Mouse (Mus musculus) adipocyte (in vitro differentiated cells): Measurements from ENCODE around the gene Fitm1.

Experiments used
- DNase-seq: peaks from one replicate; pipeline ENCODE4 v3.0.0-alpha.2; 2016; ENCODE audit warnings: low spot score

The Fitm1 gene

DNA sequence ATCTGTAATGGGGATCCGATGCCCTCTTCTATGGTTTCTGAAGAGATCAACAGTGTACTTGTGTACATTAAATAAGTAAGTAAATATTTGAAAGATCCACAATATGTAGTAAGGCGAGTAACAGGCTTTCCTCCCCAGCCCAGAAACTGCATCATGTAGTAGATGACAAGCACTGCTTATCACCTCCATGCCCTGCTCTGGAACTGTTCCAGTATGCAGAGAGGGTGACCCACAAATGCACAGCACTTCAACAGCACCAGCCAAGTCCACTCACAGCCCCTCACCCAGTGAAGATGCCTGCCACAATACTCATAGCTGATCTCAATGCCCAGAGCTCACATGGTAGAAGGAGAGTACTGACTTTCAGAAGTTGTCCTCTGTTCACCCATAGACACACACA is 4.8 kb upstream of the Fitm1 start:
- no peak for DNase-seq

GRCm38 (mm10) chr14:55571760-55572159 is 3.7 kb upstream of the Fitm1 start:
- DNase-seq = no peak

GRCm38 (mm10) chr14:55575711-55576110 is 294 bp downstream of the Fitm1 start:
- no peak for DNase-seq

- no peak for DNase-seq
Observed at GRCm38 (mm10) chr14:55576376-55576775, 959 bp downstream of the Fitm1 start.

DNA sequence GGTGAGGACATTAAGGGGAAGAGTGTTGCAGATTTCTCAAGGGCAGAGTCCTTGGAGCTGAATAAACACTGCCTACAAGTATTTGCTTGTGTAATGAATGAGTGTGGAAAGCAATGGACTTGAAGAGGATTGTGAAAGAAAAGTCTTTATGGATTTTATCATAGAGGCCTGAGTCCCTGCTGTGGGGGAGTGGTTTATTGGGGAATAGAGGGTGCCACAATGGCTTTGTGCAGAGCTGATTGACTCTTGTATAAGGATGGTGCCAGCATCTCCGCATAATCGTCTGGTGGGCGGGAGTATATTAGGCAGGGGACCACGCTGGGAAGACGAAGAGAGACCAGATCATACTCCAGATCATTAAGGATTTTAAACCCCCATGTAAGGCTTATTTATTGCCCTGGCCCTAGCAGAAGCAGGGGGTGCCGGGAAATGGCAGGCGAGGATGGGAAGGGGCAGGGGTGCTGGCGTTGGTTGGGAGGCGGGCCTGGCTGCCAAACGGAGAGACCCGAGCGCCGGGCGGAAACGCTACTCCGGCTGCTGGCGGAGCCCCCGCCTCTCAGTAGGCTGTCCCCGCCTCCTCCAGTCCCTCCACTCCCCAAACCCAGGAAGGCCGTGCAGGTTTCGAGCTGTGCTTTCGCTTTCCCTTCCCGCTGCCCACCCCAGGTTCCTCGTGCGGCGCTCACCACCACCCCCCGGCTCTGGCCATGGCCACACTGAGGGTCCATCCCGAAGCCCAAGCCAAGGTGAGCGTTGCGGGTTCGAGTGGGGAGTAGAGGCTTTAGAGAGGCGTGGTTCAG is 2.7 kb downstream of the Fitm1 start, which contains the start of gene Psme1:
Gene Psme1, plus strand, starts transcription at position 253 of the 797 bp plus-strand sequence.
- DNase-seq = peak; percentile 65

GRCm38 (mm10) chr14:55578668-55579269 is 3.4 kb downstream of the Fitm1 start:
- DNase-seq = peak; percentile 49

DNA sequence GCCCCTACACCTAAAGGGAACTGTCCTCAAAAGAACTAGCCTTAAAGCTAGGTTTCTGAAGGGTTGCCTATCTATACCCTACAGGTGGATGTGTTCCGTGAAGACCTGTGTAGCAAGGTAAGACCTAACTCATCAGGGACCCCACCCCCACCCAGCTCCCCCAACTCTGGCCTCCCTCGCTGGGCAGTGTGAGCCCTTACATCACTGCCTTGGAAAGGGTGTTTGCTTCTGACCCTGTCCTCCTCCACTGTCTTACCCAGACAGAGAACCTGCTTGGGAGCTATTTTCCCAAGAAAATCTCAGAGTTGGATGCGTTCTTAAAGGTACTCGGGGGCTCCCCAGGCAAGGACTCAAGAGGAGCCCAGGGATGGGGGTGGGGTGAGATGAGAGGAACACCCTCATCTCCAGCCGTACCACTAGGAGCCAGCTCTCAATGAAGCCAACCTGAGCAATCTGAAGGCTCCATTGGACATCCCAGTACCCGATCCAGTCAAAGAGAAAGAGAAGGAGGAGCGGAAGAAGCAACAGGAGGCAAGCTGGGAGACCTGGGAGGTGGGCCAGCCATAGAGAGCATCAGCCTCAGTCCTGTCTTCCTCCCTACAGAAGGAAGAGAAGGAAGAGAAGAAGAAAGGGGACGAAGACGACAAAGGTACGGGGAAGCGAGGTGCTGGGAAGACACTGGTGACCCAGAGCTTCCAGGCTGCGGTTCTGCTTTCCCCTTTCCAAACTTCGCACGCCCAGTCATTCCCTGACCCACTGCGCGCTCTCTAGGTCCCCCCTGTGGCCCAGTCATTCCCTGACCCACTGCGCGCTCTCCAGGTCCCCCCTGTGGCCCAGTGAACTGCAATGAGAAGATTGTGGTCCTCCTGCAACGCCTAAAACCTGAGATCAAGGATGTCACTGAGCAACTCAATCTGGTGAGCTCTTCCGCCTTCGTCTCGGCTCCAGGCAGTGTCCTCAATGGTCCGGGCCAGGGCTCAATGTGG is 4.4 kb downstream of the Fitm1 start:
- no peak for DNase-seq

GRCm38 (mm10) chr14:55580731-55581130 is 5.3 kb downstream of the Fitm1 start:
- DNase-seq = no peak

DNA sequence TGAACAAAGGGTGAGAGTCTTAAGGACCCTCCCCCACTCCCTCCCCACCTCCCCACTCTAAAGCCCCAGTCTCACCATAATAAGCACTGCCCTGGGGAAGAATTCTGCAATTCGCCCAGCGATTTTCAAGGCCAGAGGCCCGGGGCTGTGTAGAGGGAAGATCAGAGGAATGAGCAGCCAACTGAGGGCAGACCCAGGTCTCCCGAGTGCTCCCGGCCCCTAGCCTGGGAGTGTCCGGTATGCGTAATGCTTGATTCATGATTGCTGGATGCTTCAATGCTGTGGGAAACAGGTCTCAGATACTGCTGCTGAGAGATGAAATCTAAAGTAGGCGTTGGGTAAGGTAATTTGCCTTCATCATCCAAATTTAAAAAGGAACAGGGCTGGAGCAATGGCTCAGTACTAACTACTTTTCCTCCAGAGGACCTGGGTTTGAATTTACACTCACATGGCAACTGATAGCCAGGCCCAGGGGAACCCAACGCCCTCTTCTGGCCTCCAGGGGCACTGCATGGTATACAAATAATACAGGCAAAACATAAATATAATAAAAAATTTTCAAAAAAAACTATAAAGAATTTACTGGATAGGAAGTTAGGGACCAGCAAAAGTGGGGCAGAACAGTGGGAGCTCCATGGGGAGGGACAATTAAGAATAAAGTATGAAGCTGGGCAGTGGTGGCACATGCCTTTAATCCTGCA is 6.7 kb downstream of the Fitm1 start:
- no peak for DNase-seq

DNA sequence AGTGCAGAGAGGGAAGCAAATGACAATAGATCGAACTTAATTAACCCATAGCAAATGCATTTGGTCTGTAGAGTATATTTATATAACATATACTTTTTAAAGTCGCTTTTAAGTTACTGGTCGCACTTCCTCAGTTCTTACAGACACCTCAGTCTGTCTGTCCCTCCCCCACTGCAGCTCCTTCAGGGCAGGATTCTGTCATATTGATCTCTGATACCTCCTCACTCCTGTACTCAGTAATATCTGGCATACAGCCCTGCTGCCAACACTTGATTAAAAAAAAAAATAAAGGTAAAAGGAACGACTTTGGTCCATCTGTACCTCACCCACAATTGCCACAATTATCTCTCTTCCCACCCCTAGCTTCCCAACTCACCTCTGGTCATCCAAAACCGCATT is 8.9 kb downstream of the Fitm1 start:
- no peak for DNase-seq

- DNase-seq = peak; percentile 90
Observed at GRCm38 (mm10) chr14:55584702-55585565, 9.5 kb downstream of the Fitm1 start, which contains the start of gene Emc9. Gene Emc9 (minus strand): TSS chr14:55585302.

GRCm38 (mm10) chr14:55585566-55585960 is 10.1 kb downstream of the Fitm1 start:
- no peak for DNase-seq

DNA sequence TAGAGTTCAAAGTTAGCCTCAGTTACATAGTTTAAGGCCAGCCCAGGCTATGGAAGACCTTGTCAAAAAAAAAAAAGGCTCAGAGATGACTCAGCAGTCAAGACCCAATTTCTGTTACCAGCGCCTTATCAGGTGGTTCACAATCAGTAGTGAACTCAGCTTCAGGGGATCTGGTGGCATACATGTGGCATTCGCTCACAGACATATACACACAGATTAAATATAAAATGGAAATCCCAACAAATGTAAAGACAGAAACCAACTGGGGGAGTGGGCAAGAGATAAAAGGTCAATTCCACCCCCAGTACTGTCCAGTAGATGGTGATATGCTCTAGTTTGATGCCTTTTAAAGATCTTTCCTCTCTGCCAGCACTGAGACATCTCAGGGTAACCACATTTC is 10.7 kb downstream of the Fitm1 start:
- no peak for DNase-seq

GRCm38 (mm10) chr14:55589271-55589670 is 13.9 kb downstream of the Fitm1 start:
- no peak for DNase-seq

GRCm38 (mm10) chr14:55589771-55590448 is 14.5 kb downstream of the Fitm1 start:
- peak; percentile 33 for DNase-seq

DNA sequence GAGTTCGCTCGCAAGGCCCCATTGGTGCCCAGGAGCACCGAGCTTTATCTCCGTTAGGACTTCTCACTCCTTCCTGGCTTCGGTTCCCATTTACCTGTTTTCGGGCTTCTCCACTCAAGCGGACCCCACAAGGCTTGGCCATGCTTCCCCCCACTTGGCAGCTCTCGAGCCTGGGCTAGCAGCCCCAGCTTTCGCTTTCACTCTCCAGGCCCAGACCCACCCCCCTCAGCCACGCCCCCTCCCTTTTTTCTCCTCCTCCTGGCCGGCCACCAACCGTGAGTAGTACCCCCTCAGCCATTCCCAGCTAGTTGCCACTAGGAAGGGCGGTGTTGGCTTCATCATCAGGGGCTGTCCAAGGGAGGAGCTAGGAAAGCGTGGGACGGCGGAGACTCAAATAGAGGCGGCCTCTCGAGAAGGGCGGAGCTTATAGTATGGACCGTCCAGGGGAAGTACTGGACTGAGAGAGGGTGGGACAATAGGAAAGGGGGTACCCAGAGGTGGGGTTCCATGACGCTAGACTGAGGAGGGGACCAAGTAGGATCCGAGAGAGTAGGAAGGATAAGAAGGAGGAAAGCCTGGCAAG is 15.4 kb downstream of the Fitm1 start, which contains the start of gene Psme2:
Gene Psme2, minus strand, starts transcription at position 366 of the 583 bp plus-strand sequence.
- DNase-seq = peak; percentile 97

- peak; percentile 93 for DNase-seq
Observed at GRCm38 (mm10) chr14:55591331-55591891, 16.0 kb downstream of the Fitm1 start, which contains the start of gene Rnf31. Gene Rnf31 (plus strand): TSS chr14:55591708.

DNA sequence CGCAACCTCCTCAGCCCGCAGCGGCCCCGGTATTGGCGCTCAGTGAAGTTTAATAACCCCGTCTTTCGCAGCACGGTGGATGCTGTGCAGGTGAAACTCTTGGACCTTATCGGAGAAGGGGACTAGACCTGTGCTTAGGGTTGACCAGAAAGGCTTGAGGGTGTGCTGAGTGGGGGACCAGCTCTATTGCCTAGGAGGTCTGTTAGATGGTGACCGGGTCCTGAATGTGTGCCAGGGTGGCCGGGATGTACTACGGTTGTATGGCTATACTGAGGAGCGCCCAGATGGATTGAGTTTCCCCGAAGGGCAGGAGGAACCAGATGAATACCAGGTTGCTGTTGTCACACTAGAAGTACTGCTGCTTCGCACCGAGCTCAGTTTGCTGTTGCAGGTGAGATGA is 16.8 kb downstream of the Fitm1 start:
- no peak for DNase-seq

DNA sequence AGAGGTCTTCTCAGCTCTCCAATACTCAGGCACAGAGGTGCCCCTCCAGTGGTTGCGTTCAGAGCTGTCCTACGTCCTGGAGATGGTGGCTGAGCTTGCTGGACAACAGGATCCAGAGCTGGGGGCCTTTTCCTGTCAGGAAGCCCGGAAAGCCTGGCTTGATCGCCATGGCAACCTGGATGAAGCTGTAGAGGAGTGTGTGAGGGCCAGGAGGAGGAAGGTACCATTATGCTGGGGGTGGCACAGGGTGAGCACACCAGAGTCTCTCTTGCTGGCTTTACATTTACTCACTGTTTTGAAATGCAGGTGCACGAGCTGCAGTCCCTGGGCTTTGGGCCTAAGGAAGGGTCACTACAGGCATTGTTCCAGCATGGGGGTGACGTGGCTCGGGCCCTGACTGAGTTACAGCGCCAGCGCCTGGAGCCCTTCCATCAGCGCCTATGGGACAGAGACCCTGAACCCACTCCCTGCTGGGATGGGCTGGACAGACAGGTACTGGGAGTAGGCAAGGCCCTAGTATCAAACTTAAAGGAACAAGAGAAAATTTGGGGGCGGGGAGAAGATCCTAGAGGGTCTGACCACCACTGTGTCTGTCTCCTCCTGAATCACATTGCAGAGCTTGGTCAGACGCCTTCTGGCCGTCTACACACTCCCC is 20.7 kb downstream of the Fitm1 start:
- DNase-seq = no peak
